Mouse (Mus musculus) stomach, embryonic 14.5 days (tissue): ENCODE measurements around the gene Plg. TPM values are rescaled to one million over a fixed set of nuclear protein-coding genes. Genes with fewer than 3 reads are reported as not detected.

Source experiments
- ATAC-seq: fragments of 200-750 bp; cut with Nextera tagmentation; 2 replicates; pipeline ENCODE4 v1.8.0; 2017; ENCODE audit warnings: low read depth, moderate TSS enrichment; ENCODE audit not compliant: insufficient number of reproducible peaks, insufficient read depth, low FRiP score
- H3K27ac ChIP-seq: fragments of 300-500 bp; sonication (generic); 2 replicates; pipeline ENCODE4 v1.5.1; 2014; ENCODE audit warnings: mild to moderate bottlenecking, low read length, moderate library complexity, mixed read lengths
- H3K27me3 ChIP-seq: fragments of 300-500 bp; sonication (generic); 2 replicates; pipeline ENCODE4 v1.6.1; 2014; ENCODE audit warnings: low read length, control low read depth, mixed read lengths; ENCODE audit not compliant: control insufficient read depth, insufficient read depth
- H3K36me3 ChIP-seq: fragments of 300-500 bp; sonication (generic); 2 replicates; pipeline ENCODE4 v1.6.1; 2014; ENCODE audit warnings: mild to moderate bottlenecking, control low read depth, low read length, moderate library complexity, mixed read lengths; ENCODE audit not compliant: control insufficient read depth, insufficient read depth
- H3K4me1 ChIP-seq: fragments of 300-500 bp; sonication (generic); 2 replicates; pipeline ENCODE4 v1.6.1; 2014; ENCODE audit warnings: low read length, control low read depth, mixed read lengths; ENCODE audit not compliant: control insufficient read depth, insufficient read depth
- H3K4me2 ChIP-seq: fragments of 300-500 bp; sonication (generic); replicated peaks from 2 replicates; pipeline ENCODE4 v1.6.1; 2014; ENCODE audit warnings: low read depth, low read length, control low read depth
- H3K4me3 ChIP-seq: fragments of 300-500 bp; sonication (generic); 2 replicates; pipeline ENCODE4 v1.5.1; 2014; ENCODE audit warnings: low read depth, low read length, control low read depth
- H3K9ac ChIP-seq: fragments of 300-500 bp; sonication (generic); replicated peaks from 2 replicates; pipeline ENCODE4 v1.6.1; 2014; ENCODE audit warnings: low read depth, mild to moderate bottlenecking, control low read depth, low read length, moderate library complexity, mixed read lengths
- H3K9me3 ChIP-seq: fragments of 300-500 bp; sonication (generic); 2 replicates; pipeline ENCODE4 v1.6.1; 2016; ENCODE audit warnings: low read depth, low read length, control low read depth; ENCODE audit not compliant: control insufficient read depth
- WGBS: fragments of 180-500 bp; shearing (Covaris S2); extraction: QIAGEN DNeasy Blood & Tissue Kit; methylation state at CpG from one replicate; pipeline ENCODE4 v1.1.7; 2014; 5-methylcytosine and 5-hydroxymethylcytosine counted together
- polyA plus RNA-seq: library from polyadenylated mRNA; unstranded; fragments of >200 nt; fragmentation: Nextera tagmentation; extraction: Ambion mirVana; gene quantifications from 2 replicates; pipeline ENCODE4 v1.2.1, GENCODE M21; 2014

The Plg gene
- polyA plus RNA-seq = 0.46 and 1.1 TPM in 2 replicates

GRCm38 (mm10) chr17:12377981-12378705, at the start of gene Plg:
Gene Plg, plus strand, starts transcription at chr17:12378608.
- no peaks in the 10 kb centered on the region for H3K4me1 ChIP-seq
- H3K27ac ChIP-seq = no peak within 1 kb of the TSS
- H3K4me3 ChIP-seq = no peak within 1 kb of the TSS
- no peak for ATAC-seq
- no peaks in the 10 kb centered on the region for H3K27me3 ChIP-seq
- H3K9ac ChIP-seq = no peak within 1 kb of the TSS
- no peaks in the 10 kb centered on the region for H3K9me3 ChIP-seq
- H3K4me2 ChIP-seq = no peak within 1 kb of the TSS
- H3K36me3 ChIP-seq = no peaks in the 10 kb centered on the region
- 85% methylated on average over 11 of the region's 11 CpGs for WGBS

GRCm38 (mm10) chr17:12335115-12335514, 43.3 kb upstream of the Plg start:
- 48% methylated on average over 6 of the region's 6 CpGs for WGBS
- no peak for ATAC-seq

GRCm38 (mm10) chr17:12336073-12336868, 42.1 kb upstream of the Plg start:
- no peak overlapping the region for H3K27ac ChIP-seq

More at GRCm38 (mm10) chr17:12335115-12335514, 43.3 kb upstream of the Plg start:
- Histone ChIP-seq H3K9ac (no peak overlapping the region), H3K36me3 (no peaks in the 10 kb centered on the region), H3K9me3 (no peaks in the 10 kb centered on the region), H3K27me3 (no peaks in the 10 kb centered on the region), H3K4me2 (no peak overlapping the region), H3K27ac (no peak overlapping the region), H3K4me1 (no peaks in the 10 kb centered on the region), H3K4me3 (no peak overlapping the region)

GRCm38 (mm10) chr17:12337156-12337555, 41.3 kb upstream of the Plg start:
- H3K27me3 ChIP-seq = no peaks in the 10 kb centered on the region
- WGBS = 45% methylated on average over 4 of the region's 4 CpGs
- no peak overlapping the region for H3K4me2 ChIP-seq
- no peaks in the 10 kb centered on the region for H3K9me3 ChIP-seq
- no peaks in the 10 kb centered on the region for H3K4me1 ChIP-seq
- no peaks in the 10 kb centered on the region for H3K36me3 ChIP-seq
- ATAC-seq = 0 out of 2 replicates have a peak, but pooled peaks have one; percentile 63
- H3K9ac ChIP-seq = no peak overlapping the region
- H3K4me3 ChIP-seq = no peak overlapping the region
- no peak overlapping the region for H3K27ac ChIP-seq

More at GRCm38 (mm10) chr17:12336073-12336868, 42.1 kb upstream of the Plg start:
- no peaks in the 10 kb centered on the region for H3K36me3 ChIP-seq
- no peaks in the 10 kb centered on the region for H3K9me3 ChIP-seq
- 77% methylated on average over 19 of the region's 19 CpGs for WGBS
- H3K4me1 ChIP-seq = no peaks in the 10 kb centered on the region
- no peak overlapping the region for H3K4me2 ChIP-seq
- no peak overlapping the region for H3K4me3 ChIP-seq
- no peak overlapping the region for H3K9ac ChIP-seq
- no peaks in the 10 kb centered on the region for H3K27me3 ChIP-seq
- ATAC-seq = no peak

GRCm38 (mm10) chr17:12343702-12344376, 34.6 kb upstream of the Plg start:
- 77% methylated on average over 9 of the region's 9 CpGs for WGBS
- Histone ChIP-seq H3K9ac (no peak overlapping the region), H3K36me3 (no peaks in the 10 kb centered on the region), H3K4me3 (no peak overlapping the region), H3K4me2 (no peak overlapping the region), H3K27me3 (no peaks in the 10 kb centered on the region), H3K27ac (no peak overlapping the region), H3K9me3 (no peaks in the 10 kb centered on the region), H3K4me1 (no peaks in the 10 kb centered on the region; the same call in 1 of the 2 replicates)
- no peak for ATAC-seq

GRCm38 (mm10) chr17:12347462-12347861, 30.9 kb upstream of the Plg start:
- Histone ChIP-seq H3K4me1 (peaks cover 2% of the 10 kb centered on the region; the same call in 1 of the 2 replicates), H3K27ac (no peak overlapping the region), H3K36me3 (no peaks in the 10 kb centered on the region), H3K4me3 (no peak overlapping the region), H3K9me3 (no peaks in the 10 kb centered on the region), H3K27me3 (no peaks in the 10 kb centered on the region), H3K9ac (no peak overlapping the region), H3K4me2 (no peak overlapping the region)
- 71% methylated on average over 1 of the region's 1 CpGs for WGBS
- no peak for ATAC-seq

- H3K4me3 ChIP-seq = no peak overlapping the region
- no peak overlapping the region for H3K4me2 ChIP-seq
- no peak overlapping the region for H3K27ac ChIP-seq
- WGBS = 85% methylated on average over 6 of the region's 6 CpGs
- H3K9ac ChIP-seq = no peak overlapping the region
- H3K9me3 ChIP-seq = no peaks in the 10 kb centered on the region
- H3K27me3 ChIP-seq = no peaks in the 10 kb centered on the region
- ATAC-seq = no peak
- no peaks in the 10 kb centered on the region for H3K36me3 ChIP-seq
- H3K4me1 ChIP-seq = peaks cover 5% of the 10 kb centered on the region
These were observed 26.8 kb upstream of the Plg start for GRCm38 (mm10) chr17:12351564-12351963.

- H3K36me3 ChIP-seq = no peaks in the 10 kb centered on the region
- no peak for ATAC-seq
- H3K9me3 ChIP-seq = no peaks in the 10 kb centered on the region
- H3K27ac ChIP-seq = peak overlapping the region; percentile 30; the same call in 1 of the 2 replicates
- no peak overlapping the region for H3K4me2 ChIP-seq
- H3K4me3 ChIP-seq = no peak overlapping the region
- no peaks in the 10 kb centered on the region for H3K27me3 ChIP-seq
- H3K9ac ChIP-seq = no peak overlapping the region
- WGBS = 13% methylated on average over 1 of the region's 1 CpGs
- H3K4me1 ChIP-seq = peaks cover 5% of the 10 kb centered on the region; the same call in 1 of the 2 replicates
These were observed 25.6 kb upstream of the Plg start for GRCm38 (mm10) chr17:12352781-12353180.
